Mouse (Mus musculus) megakaryocyte, embryonic 14.5 days (primary cell): ENCODE measurements around the gene Ugt1a6b.

ENCODE experiments used
- FLI1 ChIP-seq: IDR thresholded peaks from 2 replicates; pipeline ENCODE4 v1.6.1; 2012; ENCODE audit warnings: low read length, inconsistent platforms, mixed read lengths
- GATA1 ChIP-seq: IDR thresholded peaks from 3 replicates; pipeline ENCODE4 v1.6.1; 2012; ENCODE audit warnings: mixed read lengths, low read length, inconsistent platforms, borderline replicate concordance

- TF ChIP-seq GATA1 (no peak), FLI1 (no peak)
Measured at GRCm38 (mm10) chr1:88228121-88228520, 125.1 kb downstream of the Ugt1a6b start.
